Comparison of ENCODE assay signal across 34 mouse cellular contexts in the genomic region with DNA sequence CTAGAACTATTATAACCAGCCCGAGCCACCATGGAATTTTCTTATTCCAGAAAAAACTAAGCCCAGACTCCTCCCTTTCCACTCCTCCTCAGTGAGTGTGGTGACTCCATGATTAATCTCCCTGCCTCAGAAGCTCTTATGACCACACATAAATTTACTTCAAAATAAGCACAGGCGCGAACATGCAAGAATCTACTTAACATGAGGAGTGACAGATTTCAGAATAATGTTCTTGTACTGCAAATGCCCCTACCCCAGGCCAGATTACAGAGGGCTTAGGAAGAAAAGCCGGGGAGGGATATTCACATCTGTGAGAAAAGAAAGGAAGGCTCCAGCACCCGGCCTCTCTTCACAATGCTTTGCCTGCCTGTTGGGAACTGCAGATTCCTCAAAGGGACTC.
DNase-seq lines count a peak whose midpoint lies in the region; ATAC-seq and TF ChIP-seq lines count a peak whose summit lies in the region.
"Had no signal": no experiment of that assay in that cellular context is flagged by ENCODE, and none has a peak within 500 bp of the region (broad histone marks: within the 10 kb centered on the region; RNA-seq: fewer than 3 reads in every experiment).

No protein-coding gene starts in this region.

- H3K4me1 ChIP-seq in hindbrain, embryonic 11.5 days (replicated peaks; ENCODE audit: control insufficient read depth, insufficient read depth, low read length) = no peaks in the 10 kb centered on the region
- H3K4me1 ChIP-seq in hindbrain, embryonic 13.5 days (replicated peaks) = 0 out of 2 replicates have a peak, but pooled peaks cover 4% of the 10 kb centered on the region
- peaks cover 6% of the 10 kb centered on the region; the same call in 1 of the 2 replicates for H3K4me1 ChIP-seq in midbrain, embryonic 11.5 days (ENCODE audit: control insufficient read depth, insufficient read depth, low read length)
- no peaks in the 10 kb centered on the region for H3K4me1 ChIP-seq in midbrain, embryonic 15.5 days
- peaks cover 7% of the 10 kb centered on the region; the same call in 1 of the 2 replicates for H3K4me1 ChIP-seq in midbrain, embryonic 13.5 days (replicated peaks)
- no peaks in the 10 kb centered on the region for H3K4me1 ChIP-seq in stomach, postnatal 0 days (replicated peaks; ENCODE audit: control insufficient read depth, insufficient read depth)
- H3K4me1 ChIP-seq: heart, embryonic 12.5 days; hindbrain, embryonic 15.5 days; liver, embryonic 15.5 days; neural tube, embryonic 13.5 days had no signal

- H3K9ac ChIP-seq in hindbrain, embryonic 11.5 days (ENCODE audit: low read depth, low read length) = no peak overlapping the region
- H3K9ac ChIP-seq in hindbrain, embryonic 13.5 days = no peak overlapping the region
- no peak overlapping the region for H3K9ac ChIP-seq in midbrain, embryonic 11.5 days (ENCODE audit: low read length)
- H3K9ac ChIP-seq in midbrain, embryonic 15.5 days = no peak overlapping the region
- no peak overlapping the region for H3K9ac ChIP-seq in midbrain, embryonic 13.5 days (replicated peaks)
- no peak overlapping the region for H3K9ac ChIP-seq in stomach, postnatal 0 days (ENCODE audit: low read length)
- H3K9ac ChIP-seq: embryonic facial prominence, embryonic 15.5 days; forebrain, postnatal 0 days; heart, embryonic 12.5 days; hindbrain, embryonic 15.5 days; limb, embryonic 12.5 days; liver, embryonic 15.5 days; lung, embryonic 14.5 days; neural tube, embryonic 13.5 days had no signal

- H3K27me3 ChIP-seq in hindbrain, embryonic 11.5 days (ENCODE audit: control insufficient read depth, insufficient read depth, low read length) = no peaks in the 10 kb centered on the region
- no peaks in the 10 kb centered on the region for H3K27me3 ChIP-seq in hindbrain, embryonic 13.5 days
- H3K27me3 ChIP-seq in midbrain, embryonic 11.5 days (ENCODE audit: control insufficient read depth, insufficient read depth, low read length) = no peaks in the 10 kb centered on the region
- H3K27me3 ChIP-seq in midbrain, embryonic 15.5 days (replicated peaks) = no peaks in the 10 kb centered on the region
- H3K27me3 ChIP-seq in midbrain, embryonic 13.5 days = no peaks in the 10 kb centered on the region
- no peaks in the 10 kb centered on the region for H3K27me3 ChIP-seq in stomach, postnatal 0 days (ENCODE audit: control insufficient read depth, insufficient read depth, low read length)
- H3K27me3 ChIP-seq: CH12.LX; embryonic facial prominence, embryonic 15.5 days; heart, embryonic 12.5 days; hindbrain, embryonic 15.5 days; limb, embryonic 12.5 days; liver, embryonic 15.5 days; neural tube, embryonic 13.5 days had no signal

- ATAC-seq in hindbrain, embryonic 11.5 days (ENCODE audit: low FRiP score) = peak; percentile 17; the same call in 1 of the 2 replicates
- ATAC-seq in hindbrain, embryonic 13.5 days (ENCODE audit: low FRiP score) = no peak
- no peak for ATAC-seq in midbrain, embryonic 11.5 days (ENCODE audit: low FRiP score)
- no peak for ATAC-seq in midbrain, embryonic 15.5 days (replicated peaks)
- ATAC-seq in midbrain, embryonic 13.5 days = no peak
- ATAC-seq in stomach, postnatal 0 days (ENCODE audit: low FRiP score, low TSS enrichment) = no peak
- ATAC-seq: activated CD4-positive, CD25-positive, alpha-beta regulatory T cell, adult 4 months; forebrain, postnatal 0 days; inflammation-experienced regulatory T-cells, adult 6 months had no signal

- no peak for TF ChIP-seq EP300 in stomach, postnatal 0 days (optimal IDR thresholded peaks at IDR 0.05)

- H3K36me3 ChIP-seq in hindbrain, embryonic 11.5 days (ENCODE audit: control insufficient read depth, insufficient read depth, low read length) = no peaks in the 10 kb centered on the region
- no peaks in the 10 kb centered on the region for H3K36me3 ChIP-seq in hindbrain, embryonic 13.5 days
- H3K36me3 ChIP-seq in midbrain, embryonic 11.5 days (ENCODE audit: control insufficient read depth, insufficient read depth, low read length) = no peaks in the 10 kb centered on the region
- H3K36me3 ChIP-seq in midbrain, embryonic 15.5 days (replicated peaks) = no peaks in the 10 kb centered on the region
- no peaks in the 10 kb centered on the region for H3K36me3 ChIP-seq in midbrain, embryonic 13.5 days
- H3K36me3 ChIP-seq in stomach, postnatal 0 days (ENCODE audit: control insufficient read depth, insufficient read depth, low read length) = no peaks in the 10 kb centered on the region
- H3K36me3 ChIP-seq: embryonic facial prominence, embryonic 15.5 days; heart, embryonic 12.5 days; hindbrain, embryonic 15.5 days; limb, embryonic 12.5 days; liver, embryonic 15.5 days; neural tube, embryonic 13.5 days had no signal

- no peak overlapping the region for H3K4me3 ChIP-seq in hindbrain, embryonic 11.5 days (ENCODE audit: low read depth, low read length)
- H3K4me3 ChIP-seq in hindbrain, embryonic 13.5 days = no peak overlapping the region
- H3K4me3 ChIP-seq in midbrain, embryonic 11.5 days (ENCODE audit: low read depth, low read length) = no peak overlapping the region
- H3K4me3 ChIP-seq in midbrain, embryonic 15.5 days = no peak overlapping the region
- H3K4me3 ChIP-seq in midbrain, embryonic 13.5 days (replicated peaks) = no peak overlapping the region
- H3K4me3 ChIP-seq in stomach, postnatal 0 days (ENCODE audit: low read depth, low read length) = no peak overlapping the region
- H3K4me3 ChIP-seq: embryonic facial prominence, embryonic 15.5 days; heart, adult 2 months; heart, embryonic 12.5 days; hindbrain, embryonic 15.5 days; layer of hippocampus, adult 2 months; left cerebral cortex, adult 2 months; limb, embryonic 12.5 days; liver, embryonic 15.5 days; myocyte; neural tube, embryonic 13.5 days had no signal

- H3K4me2 ChIP-seq in hindbrain, embryonic 11.5 days (replicated peaks; ENCODE audit: low read depth, low read length) = no peak overlapping the region
- H3K4me2 ChIP-seq in hindbrain, embryonic 13.5 days = no peak overlapping the region
- no peak overlapping the region for H3K4me2 ChIP-seq in midbrain, embryonic 11.5 days
- H3K4me2 ChIP-seq in midbrain, embryonic 15.5 days = no peak overlapping the region
- no peak overlapping the region for H3K4me2 ChIP-seq in midbrain, embryonic 13.5 days (replicated peaks)
- no peak overlapping the region for H3K4me2 ChIP-seq in stomach, postnatal 0 days (replicated peaks; ENCODE audit: low read depth)
- H3K4me2 ChIP-seq: embryonic facial prominence, embryonic 15.5 days; heart, embryonic 12.5 days; hindbrain, embryonic 15.5 days; limb, embryonic 12.5 days; liver, embryonic 15.5 days; lung, embryonic 14.5 days; neural tube, embryonic 13.5 days had no signal

- no peak for TF ChIP-seq CTCF in stomach, postnatal 0 days (IDR thresholded peaks at IDR 0.05; ENCODE audit: low read depth)

- no peaks in the 10 kb centered on the region for H3K9me3 ChIP-seq in hindbrain, embryonic 11.5 days (ENCODE audit: control insufficient read depth, low read length)
- H3K9me3 ChIP-seq in hindbrain, embryonic 13.5 days = peaks cover 3% of the 10 kb centered on the region; the same call in 1 of the 2 replicates
- H3K9me3 ChIP-seq in midbrain, embryonic 11.5 days (ENCODE audit: control insufficient read depth, low read length) = no peaks in the 10 kb centered on the region
- H3K9me3 ChIP-seq in midbrain, embryonic 15.5 days = no peaks in the 10 kb centered on the region
- no peaks in the 10 kb centered on the region for H3K9me3 ChIP-seq in midbrain, embryonic 13.5 days
- no peaks in the 10 kb centered on the region for H3K9me3 ChIP-seq in stomach, postnatal 0 days (ENCODE audit: control insufficient read depth, low read length)
- H3K9me3 ChIP-seq: embryonic facial prominence, embryonic 15.5 days; heart, embryonic 12.5 days; hindbrain, embryonic 15.5 days; liver, embryonic 15.5 days had no signal

- WGBS in hindbrain, embryonic 11.5 days = 46% methylated on average over 5 of the region's 5 CpGs
- WGBS in hindbrain, embryonic 13.5 days = 47% methylated on average over 5 of the region's 5 CpGs
- WGBS in midbrain, embryonic 11.5 days = 46% methylated on average over 5 of the region's 5 CpGs
- WGBS in midbrain, embryonic 15.5 days = 38% methylated on average over 5 of the region's 5 CpGs
- WGBS in midbrain, embryonic 13.5 days = 36% methylated on average over 5 of the region's 5 CpGs
- WGBS in stomach, postnatal 0 days = 37% methylated on average over 5 of the region's 5 CpGs

- peak; percentile 19 for DNase-seq in embryo, embryonic 10.5 days (ENCODE audit: low spot score)
- no peak for DNase-seq in embryo, embryonic 10 days (ENCODE audit: low spot score)
- DNase-seq in hindbrain, embryonic 11.5 days (ENCODE audit: low spot score) = no peak
- peak; percentile 82 for DNase-seq in midbrain, embryonic 11.5 days (ENCODE audit: low spot score, missing footprints)
- no peak for DNase-seq in stomach, postnatal 0 days (ENCODE audit: low spot score)
- DNase-seq: adrenal gland, adult 2 months; adrenal gland, postnatal 36 days; cerebellum, adult 2 months; cerebellum, postnatal 14 days; forebrain, postnatal 0 days; heart, adult 2 months; heart, postnatal 4 days; kidney, adult 18-20 months; lung, embryonic 14.5 days; lung, postnatal 14 days; right cerebral cortex, adult 18-20 months; spleen, adult 18-20 months; thymus, adult 2 months; thymus, postnatal 36 days had no signal

- no peak overlapping the region for H3K27ac ChIP-seq in hindbrain, embryonic 11.5 days (ENCODE audit: low read depth, low read length)
- no peak overlapping the region for H3K27ac ChIP-seq in hindbrain, embryonic 13.5 days
- H3K27ac ChIP-seq in midbrain, embryonic 11.5 days (ENCODE audit: low read depth, low read length) = no peak overlapping the region
- no peak overlapping the region for H3K27ac ChIP-seq in midbrain, embryonic 15.5 days
- H3K27ac ChIP-seq in midbrain, embryonic 13.5 days = 0 out of 2 replicates have a peak overlapping the region, but pooled peaks have one; percentile 3
- H3K27ac ChIP-seq in stomach, postnatal 0 days (replicated peaks) = no peak overlapping the region
- H3K27ac ChIP-seq: embryonic facial prominence, embryonic 15.5 days; heart, adult 2 months; hindbrain, embryonic 15.5 days; layer of hippocampus, adult 2 months; left cerebral cortex, adult 2 months; limb, embryonic 12.5 days; liver, embryonic 15.5 days; neural tube, embryonic 13.5 days had no signal

Comparison
In these comparisons a context has a peak if more than half of its experiments do, and no peak if none do; other contexts are left out.
1. DNase-seq: peak in embryo, embryonic 10.5 days (single experiment) and midbrain, embryonic 11.5 days (single experiment); none in embryo, embryonic 10 days (single experiment), hindbrain, embryonic 11.5 days (single experiment) and stomach, postnatal 0 days (single experiment).